Mouse (Mus musculus) liver, embryonic 14.5 days (tissue): ENCODE data around the gene Ube2n.

Source experiments
- CTCF ChIP-seq: IDR thresholded peaks from 2 replicates; pipeline ENCODE4 v1.5.1; 2016; ENCODE audit warnings: antibody characterized with exemption, low read depth, control low read depth
- EP300 ChIP-seq: IDR thresholded peaks from 2 replicates; pipeline ENCODE4 v1.6.1; 2016; ENCODE audit warnings: antibody characterized with exemption, low read depth

DNA sequence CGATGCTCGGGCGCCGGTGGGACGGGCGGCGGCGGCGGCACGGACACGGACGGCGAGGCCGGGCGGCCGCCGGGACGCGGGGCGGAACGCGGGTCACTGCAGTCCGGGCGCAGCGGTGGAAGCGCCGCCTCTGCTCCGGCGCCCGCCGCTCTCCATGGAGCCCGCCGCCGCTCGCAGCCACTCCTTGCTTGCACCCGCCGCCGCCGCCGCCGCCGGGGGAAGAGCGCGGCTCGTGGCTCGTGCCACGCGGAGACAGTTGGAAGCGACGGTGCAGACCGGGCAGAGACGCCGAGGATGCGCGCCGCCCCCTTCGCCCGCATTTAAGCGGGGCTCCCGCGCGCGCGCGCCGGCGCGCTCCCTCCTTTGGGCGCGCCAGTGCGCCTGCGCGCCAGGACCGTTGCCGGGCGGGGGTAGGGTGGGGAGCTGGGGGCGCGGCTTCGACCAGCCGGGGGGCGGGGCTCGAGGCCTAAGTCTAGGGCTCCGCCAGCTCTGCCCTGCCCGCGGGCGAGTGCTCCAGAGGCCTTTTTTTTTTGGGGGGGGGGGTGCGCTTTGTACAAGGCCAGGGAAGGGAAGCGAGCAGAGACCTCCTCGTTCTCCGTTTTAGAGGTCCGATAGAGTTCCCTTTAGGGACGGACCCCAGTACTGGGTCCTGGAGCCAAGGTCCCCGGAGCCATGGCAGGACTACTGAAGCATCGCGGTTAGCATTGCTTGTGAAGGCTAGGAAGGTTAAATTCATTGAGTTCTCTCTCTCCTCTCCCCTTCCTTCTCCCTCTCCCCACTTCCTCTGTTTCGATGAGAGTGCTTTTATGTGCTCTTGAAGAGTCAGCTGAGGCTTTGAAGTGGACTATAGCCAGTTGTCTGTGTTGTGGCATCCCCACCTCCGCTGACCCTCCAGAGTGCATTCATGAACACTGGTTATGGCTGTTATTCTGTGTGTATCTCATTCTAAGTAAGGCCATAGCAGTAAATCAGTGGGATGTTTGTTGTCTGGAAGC, 49.2 kb downstream of the Ube2n start, which contains the start of gene Nudt4:
- TF ChIP-seq CTCF (no peak), EP300 (no peak)
